Mouse (Mus musculus): Measurements from ENCODE around the gene Zfp108. TPM values are rescaled to one million over a fixed set of nuclear protein-coding genes. Genes with fewer than 3 reads are reported as not detected.

Zfp108 gene
- polyA plus RNA-seq (2012; fragmentation: generic; extraction: Trizol): 0.38 TPM

DNA sequence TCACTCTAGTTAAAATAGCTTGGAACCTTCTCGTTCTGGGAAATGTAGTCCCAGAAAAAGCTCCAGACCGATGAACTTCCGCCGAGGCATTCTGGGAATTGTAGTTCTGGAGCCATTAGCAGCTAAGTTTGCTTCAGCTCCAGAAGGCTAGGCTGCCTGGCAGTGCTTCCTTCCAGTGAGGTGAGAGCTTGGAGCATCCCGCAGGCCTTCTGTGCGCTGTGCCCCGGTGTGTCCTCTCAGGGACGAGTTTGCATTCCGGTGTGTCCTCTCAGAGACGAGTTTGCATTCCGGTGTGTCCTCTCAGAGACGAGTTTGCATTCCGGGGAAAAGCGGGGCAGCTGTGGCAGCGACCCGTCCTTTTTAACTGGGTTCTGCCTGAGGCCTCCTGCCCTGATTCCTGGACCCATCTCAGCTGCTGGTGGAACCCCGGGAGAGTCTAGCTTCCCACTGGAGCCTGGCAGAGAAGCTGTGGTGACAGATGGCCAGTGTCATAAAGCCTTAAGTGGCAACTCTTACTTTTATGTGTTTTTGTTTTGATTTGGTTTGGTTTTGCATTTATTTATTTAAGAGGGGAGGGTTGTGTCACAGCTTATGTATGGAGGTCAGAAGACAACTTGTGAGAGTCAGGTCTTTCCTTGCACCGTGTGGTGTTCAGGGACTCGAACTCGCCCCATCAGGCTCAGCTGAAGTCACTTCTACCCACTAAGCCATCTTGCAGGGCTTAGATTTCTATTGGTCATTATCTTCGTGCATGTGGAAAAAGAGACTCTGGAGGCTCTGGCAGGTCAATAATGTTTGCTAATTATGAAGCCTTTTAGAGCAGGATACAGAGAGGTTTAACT is at the start of gene Zfp108:
Zfp108 (plus strand) TSS at position 162 of the 842 bp plus-strand sequence.
- Histone ChIP-seq H3K79me2 (ENCODE audit: control insufficient read depth, insufficient read depth) (no peaks in the 10 kb centered on the region), H3K27me3 (ENCODE audit: control insufficient read depth, insufficient read depth, insufficient read length) (no peaks in the 10 kb centered on the region), H3K4me3 (peak within 1 kb of the TSS; percentile 19), H3ac (ENCODE audit: control insufficient read depth, insufficient read length) (peak within 1 kb of the TSS; percentile 3), H3K36me3 (ENCODE audit: control insufficient read depth, insufficient read depth) (no peaks in the 10 kb centered on the region), H3K4me2 (ENCODE audit: low read depth) (peak within 1 kb of the TSS; percentile 63)
- TF ChIP-seq TCF3 (IDR thresholded peaks at IDR 0.05; ENCODE audit: insufficient read length, low read depth): no peak
- TF ChIP-seq MAX (IDR thresholded peaks at IDR 0.05; ENCODE audit: low read depth): no peak
- peak; percentile 47 for TF ChIP-seq POLR2A (IDR thresholded peaks at IDR 0.05; ENCODE audit: insufficient read length, low read depth)
- TF ChIP-seq CEBPB (IDR thresholded peaks at IDR 0.05; ENCODE audit: insufficient read depth, poor library complexity, severe bottlenecking): no peak
- no peak for TF ChIP-seq SRF (IDR thresholded peaks at IDR 0.05; ENCODE audit: control insufficient read depth, insufficient read length, low read depth)
- no peak for TF ChIP-seq MYOG (IDR thresholded peaks at IDR 0.05; ENCODE audit: control insufficient read depth in 1 of 3, insufficient read depth in 1 of 3, insufficient read length in 2 of 3, low read depth in 2 of 3)
- no peak for TF ChIP-seq TCF12 (IDR thresholded peaks at IDR 0.05; ENCODE audit: insufficient read depth, poor library complexity, severe bottlenecking)
- TF ChIP-seq MYOD1 (IDR thresholded peaks at IDR 0.05; ENCODE audit: control insufficient read depth in 1 of 3, insufficient read length in 2 of 3, low read depth in 2 of 3): no peak
- TF ChIP-seq REST (IDR thresholded peaks at IDR 0.05; ENCODE audit: insufficient read depth, insufficient read length): no peak
- no peak for TF ChIP-seq E2F4 (IDR thresholded peaks at IDR 0.05; ENCODE audit: insufficient read depth)
- no peak for TF ChIP-seq USF1 (IDR thresholded peaks at IDR 0.05; ENCODE audit: low read depth)
- peak; percentile 37 for TF ChIP-seq POLR2AphosphoS2 (IDR thresholded peaks at IDR 0.05; ENCODE audit: insufficient read length, low read depth)

DNA sequence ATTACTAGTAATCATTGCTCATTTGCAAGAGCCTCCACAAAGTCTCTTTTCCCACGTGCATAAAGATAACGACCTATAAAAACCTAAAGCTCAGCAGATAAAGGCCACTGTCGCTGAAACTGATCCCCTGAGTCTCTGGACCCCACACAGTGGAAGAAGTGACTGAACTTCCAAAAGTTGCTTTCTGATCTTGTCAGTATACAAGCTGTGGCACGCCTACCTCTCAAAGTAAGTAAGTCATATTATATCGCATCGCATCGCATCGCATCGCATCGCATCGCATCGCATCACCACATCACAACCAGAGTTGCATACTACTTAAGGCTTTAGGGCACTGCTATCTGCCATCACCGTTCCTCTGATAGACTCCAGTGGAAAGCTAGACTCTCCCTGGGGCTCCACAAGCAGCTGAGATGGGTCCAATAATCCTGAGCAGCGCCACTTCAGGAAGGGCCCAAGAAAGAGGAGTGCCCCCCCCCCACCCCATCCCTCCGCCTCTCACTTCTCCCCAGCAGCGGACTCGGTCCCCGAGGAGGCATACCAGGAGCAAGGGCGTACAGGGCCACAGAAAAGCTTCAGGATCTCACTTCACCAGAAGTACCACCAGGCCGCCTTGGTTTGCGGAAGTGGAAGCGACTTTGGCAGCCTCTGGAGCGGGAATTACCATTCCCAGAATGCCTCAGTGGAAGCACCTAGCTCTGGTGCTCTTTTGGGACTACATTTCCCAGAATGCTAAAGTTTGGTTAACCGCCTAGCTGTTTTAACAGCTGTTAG is 46.9 kb upstream of the Zfp108 start:
- Histone ChIP-seq H3K79me2 (ENCODE audit: control insufficient read depth, insufficient read depth) (no peaks in the 10 kb centered on the region), H3K27me3 (ENCODE audit: control insufficient read depth, insufficient read depth, insufficient read length) (no peaks in the 10 kb centered on the region), H3ac (ENCODE audit: control insufficient read depth, insufficient read length) (no peak overlapping the region), H3K4me2 (ENCODE audit: low read depth) (peak overlapping the region; percentile 65), H3K36me3 (ENCODE audit: control insufficient read depth, insufficient read depth) (no peaks in the 10 kb centered on the region), H3K4me3 (peak overlapping the region; percentile 39)
- TF ChIP-seq MYOD1 (IDR thresholded peaks at IDR 0.05; ENCODE audit: control insufficient read depth in 1 of 3, insufficient read length in 2 of 3, low read depth in 2 of 3) (peak in 1 of 3 experiments; percentile 22), POLR2A (IDR thresholded peaks at IDR 0.05; ENCODE audit: insufficient read length, low read depth) (no peak), REST (IDR thresholded peaks at IDR 0.05; ENCODE audit: insufficient read depth, insufficient read length) (no peak)

GRCm38 (mm10) chr7:24208282-24208886 is 46.2 kb upstream of the Zfp108 start:
- no peaks in the 10 kb centered on the region for H3K36me3 ChIP-seq (ENCODE audit: control insufficient read depth, insufficient read depth)
- peak overlapping the region; percentile 65 for H3K4me2 ChIP-seq (ENCODE audit: low read depth)
- no peak for TF ChIP-seq E2F4 (IDR thresholded peaks at IDR 0.05; ENCODE audit: insufficient read depth)
- H3ac ChIP-seq (ENCODE audit: control insufficient read depth, insufficient read length): no peak overlapping the region
- H3K4me3 ChIP-seq: peak overlapping the region; percentile 39
- no peaks in the 10 kb centered on the region for H3K27me3 ChIP-seq (ENCODE audit: control insufficient read depth, insufficient read depth, insufficient read length)
- no peaks in the 10 kb centered on the region for H3K79me2 ChIP-seq (ENCODE audit: control insufficient read depth, insufficient read depth)

DNA sequence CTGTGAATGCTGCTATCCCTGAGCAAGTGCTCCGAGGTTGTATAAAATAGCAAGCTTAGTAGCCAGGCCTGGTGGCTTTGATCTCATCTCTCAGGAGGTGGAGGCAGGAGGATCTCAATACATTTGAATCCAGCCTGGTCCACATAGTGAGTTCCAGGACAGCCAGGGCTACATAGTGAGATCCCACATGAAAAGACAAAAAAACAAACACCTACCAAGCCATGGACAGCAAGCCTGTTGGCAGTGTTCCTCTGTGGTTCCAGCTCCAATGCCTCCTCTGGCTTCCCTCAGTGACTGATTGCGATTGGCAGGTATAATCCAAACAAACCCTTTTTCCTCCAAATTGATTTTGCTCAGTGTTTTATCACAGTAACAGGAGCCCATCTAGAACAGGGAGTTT is 44.3 kb upstream of the Zfp108 start:
- H3K79me2 ChIP-seq (ENCODE audit: control insufficient read depth, insufficient read depth): no peaks in the 10 kb centered on the region
- H3K36me3 ChIP-seq (ENCODE audit: control insufficient read depth, insufficient read depth): no peaks in the 10 kb centered on the region
- H3ac ChIP-seq (ENCODE audit: control insufficient read depth, insufficient read length): no peak overlapping the region
- no peak overlapping the region for H3K4me3 ChIP-seq
- no peak for TF ChIP-seq POLR2A (IDR thresholded peaks at IDR 0.05; ENCODE audit: insufficient read length, low read depth)
- no peak for TF ChIP-seq MYOG (IDR thresholded peaks at IDR 0.05; ENCODE audit: control insufficient read depth in 1 of 3, insufficient read depth in 1 of 3, insufficient read length in 2 of 3, low read depth in 2 of 3)
- TF ChIP-seq REST (IDR thresholded peaks at IDR 0.05; ENCODE audit: insufficient read depth, insufficient read length): no peak
- no peak for TF ChIP-seq MYOD1 (IDR thresholded peaks at IDR 0.05; ENCODE audit: control insufficient read depth in 1 of 3, insufficient read length in 2 of 3, low read depth in 2 of 3)
- no peak for TF ChIP-seq USF1 (IDR thresholded peaks at IDR 0.05; ENCODE audit: low read depth)
- no peak for TF ChIP-seq TCF12 (IDR thresholded peaks at IDR 0.05; ENCODE audit: insufficient read depth, poor library complexity, severe bottlenecking)
- no peak for TF ChIP-seq TCF3 (IDR thresholded peaks at IDR 0.05; ENCODE audit: insufficient read length, low read depth)
- TF ChIP-seq POLR2AphosphoS2 (IDR thresholded peaks at IDR 0.05; ENCODE audit: insufficient read length, low read depth): no peak
- no peak for TF ChIP-seq SRF (IDR thresholded peaks at IDR 0.05; ENCODE audit: control insufficient read depth, insufficient read length, low read depth)
- TF ChIP-seq CEBPB (IDR thresholded peaks at IDR 0.05; ENCODE audit: insufficient read depth, poor library complexity, severe bottlenecking): no peak
- no peak for TF ChIP-seq MAX (IDR thresholded peaks at IDR 0.05; ENCODE audit: low read depth)
- no peak for TF ChIP-seq E2F4 (IDR thresholded peaks at IDR 0.05; ENCODE audit: insufficient read depth)
- H3K4me2 ChIP-seq (ENCODE audit: low read depth): no peak overlapping the region
- H3K27me3 ChIP-seq (ENCODE audit: control insufficient read depth, insufficient read depth, insufficient read length): no peaks in the 10 kb centered on the region
